Mouse (Mus musculus) liver, adult 2 months (tissue): ENCODE results near the gene Cerk. TPM values are rescaled to one million over a fixed set of nuclear protein-coding genes. Genes with fewer than 3 reads are reported as not detected.
"Not testable (repeated sequence)": the region's sequence is repeated elsewhere in the genome, so short reads cannot be mapped to it uniquely, and the experiment has no call there.

ENCODE experiments used
- DNase-seq: peaks from one replicate; pipeline ENCODE4 v3.0.0-alpha.2; 2011; ENCODE audit warnings: low read depth, low spot score; ENCODE audit errors: extremely low read depth
- H3K27ac ChIP-seq: fragments of 200-500 bp; replicated peaks from 2 replicates; pipeline ENCODE4 v1.5.1; 2012; ENCODE audit warnings: low read depth, mild to moderate bottlenecking, control low read depth, inconsistent platforms, low read length; ENCODE audit not compliant: insufficient read depth
- H3K27me3 ChIP-seq: fragments of 200-500 bp; 2 replicates; pipeline ENCODE4 v1.6.1; 2012; ENCODE audit warnings: mild to moderate bottlenecking, moderate library complexity, low read length, inconsistent platforms; ENCODE audit not compliant: control insufficient read depth, insufficient read depth
- H3K36me3 ChIP-seq: fragments of 200-500 bp; 2 replicates; pipeline ENCODE4 v1.6.1; 2012; ENCODE audit warnings: low read length, inconsistent platforms; ENCODE audit not compliant: control insufficient read depth, insufficient read depth
- H3K4me1 ChIP-seq: fragments of 200-500 bp; 2 replicates; pipeline ENCODE4 v1.6.1; 2011; ENCODE audit warnings: low read length; ENCODE audit not compliant: control insufficient read depth, insufficient read depth
- H3K4me3 ChIP-seq: fragments of 200-500 bp; 2 replicates; pipeline ENCODE4 v1.5.1; 2011; ENCODE audit warnings: low read depth, mild to moderate bottlenecking, control low read depth, low read length, moderate library complexity; ENCODE audit not compliant: insufficient read depth
- H3K79me2 ChIP-seq: fragments of 200-500 bp; 2 replicates; pipeline ENCODE4 v1.6.1; 2012; ENCODE audit warnings: inconsistent platforms, mild to moderate bottlenecking, low read length, moderate library complexity; ENCODE audit not compliant: control insufficient read depth, insufficient read depth
- H3K9ac ChIP-seq: fragments of 200-500 bp; 2 replicates; pipeline ENCODE4 v1.6.1; 2012; ENCODE audit warnings: low read depth, mild to moderate bottlenecking, control low read depth, inconsistent platforms, low read length
- CTCF ChIP-seq: fragments of 200-500 bp; IDR thresholded peaks from 2 replicates; pipeline ENCODE4 v1.5.1; 2011; ENCODE audit warnings: low read depth, low read length, control low read depth
- POLR2A ChIP-seq: fragments of 200-500 bp; IDR thresholded peaks from 2 replicates; pipeline ENCODE4 v1.6.1; 2011; ENCODE audit warnings: low read length, control low read depth; ENCODE audit not compliant: insufficient read depth; ENCODE audit errors: extremely low read depth
- WGBS: fragments of 180-500 bp; shearing (Covaris S2); methylation state at CpG from one replicate; pipeline ENCODE4 v1.1.7; 2018; 5-methylcytosine and 5-hydroxymethylcytosine counted together
- polyA plus RNA-seq: library from polyadenylated mRNA; depleted of rRNA; stranded (reverse); fragments of >200 nt; gene quantifications from 2 replicates; pipeline ENCODE4 v1.2.3, GENCODE M21; 2012
- total RNA-seq: library from RNA; depleted of rRNA; stranded (reverse); fragments of >200 nt; gene quantifications from 2 replicates; pipeline ENCODE4 v1.2.3, GENCODE M21; 2014

The Cerk gene
- total and polyA plus RNA-seq, 2 experiments = 2.7 to 3.0 TPM

GRCm38 (mm10) chr15:86221369-86221768 lies 35.4 kb upstream of the Cerk start:
- DNase-seq = no peak
- H3K79me2 ChIP-seq = peaks cover 10% of the 10 kb centered on the region; the same call in 1 of the 2 replicates
- H3K36me3 ChIP-seq = no peaks in the 10 kb centered on the region
- no peak overlapping the region for H3K27ac ChIP-seq
- H3K9ac ChIP-seq = no peak overlapping the region
- no peak overlapping the region for H3K4me3 ChIP-seq
- 88% methylated on average over 4 of the region's 4 CpGs for WGBS
- TF ChIP-seq CTCF = no peak
- no peak for TF ChIP-seq POLR2A
- no peaks in the 10 kb centered on the region for H3K27me3 ChIP-seq
- peaks cover 10% of the 10 kb centered on the region for H3K4me1 ChIP-seq

GRCm38 (mm10) chr15:86220715-86221114 lies 34.8 kb upstream of the Cerk start:
- Histone ChIP-seq H3K4me3 (no peak overlapping the region), H3K4me1 (peaks cover 10% of the 10 kb centered on the region), H3K27me3 (no peaks in the 10 kb centered on the region), H3K9ac (no peak overlapping the region), H3K27ac (peak overlapping the region; percentile 29), H3K79me2 (peaks cover 10% of the 10 kb centered on the region; the same call in 1 of the 2 replicates), H3K36me3 (no peaks in the 10 kb centered on the region)
- WGBS = 59% methylated on average over 4 of the region's 4 CpGs
- no peak for DNase-seq
- TF ChIP-seq POLR2A = no peak
- TF ChIP-seq CTCF = no peak

GRCm38 (mm10) chr15:86220229-86220630 lies 34.3 kb upstream of the Cerk start:
- TF ChIP-seq POLR2A (no peak), CTCF (no peak)
- no peaks in the 10 kb centered on the region for H3K36me3 ChIP-seq
- peaks cover 10% of the 10 kb centered on the region for H3K4me1 ChIP-seq
- DNase-seq = no peak
- no peak overlapping the region for H3K4me3 ChIP-seq
- H3K27me3 ChIP-seq = no peaks in the 10 kb centered on the region
- H3K79me2 ChIP-seq = peaks cover 10% of the 10 kb centered on the region; the same call in 1 of the 2 replicates
- H3K9ac ChIP-seq = no peak overlapping the region
- H3K27ac ChIP-seq = peak overlapping the region; percentile 29
- WGBS = 72% methylated on average over 5 of the region's 5 CpGs

GRCm38 (mm10) chr15:86219534-86220228 lies 33.7 kb upstream of the Cerk start:
- no peak overlapping the region for H3K9ac ChIP-seq

GRCm38 (mm10) chr15:86216641-86217040 lies 30.7 kb upstream of the Cerk start:
- not testable (repeated sequence) for H3K4me3 ChIP-seq, DNase-seq, H3K9ac ChIP-seq, H3K36me3 ChIP-seq, H3K27me3 ChIP-seq
- Histone ChIP-seq H3K4me1 (peaks cover 14% of the 10 kb centered on the region), H3K79me2 (peaks cover 19% of the 10 kb centered on the region; the same call in 1 of the 2 replicates), H3K27ac (0 out of 2 replicates have a peak overlapping the region, but pooled peaks have one; percentile 17)
- whole genome bisulfite sequencing = 73% methylated on average over 9 of the region's 9 CpGs

More at GRCm38 (mm10) chr15:86219534-86220228, 33.7 kb upstream of the Cerk start:
- TF ChIP-seq POLR2A (no peak), CTCF (no peak)
- Histone ChIP-seq H3K79me2 (peaks cover 11% of the 10 kb centered on the region; the same call in 1 of the 2 replicates), H3K4me3 (no peak overlapping the region), H3K36me3 (no peaks in the 10 kb centered on the region), H3K27ac (peak overlapping the region; percentile 29), H3K4me1 (peaks cover 13% of the 10 kb centered on the region), H3K27me3 (no peaks in the 10 kb centered on the region)
- no peak for DNase-seq
- 81% methylated on average over 7 of the region's 7 CpGs for WGBS

GRCm38 (mm10) chr15:86214549-86215201 lies 28.7 kb upstream of the Cerk start:
- no peak for DNase-seq
- H3K9ac ChIP-seq = peak overlapping the region; percentile 88
- 0 out of 2 replicates have a peak, but pooled peaks have one; percentile 34 for TF ChIP-seq POLR2A
- TF ChIP-seq CTCF = no peak
- WGBS = 9% methylated on average over 25 of the region's 25 CpGs
- no peaks in the 10 kb centered on the region for H3K36me3 ChIP-seq
- peaks cover 7% of the 10 kb centered on the region for H3K4me1 ChIP-seq
- no peaks in the 10 kb centered on the region for H3K27me3 ChIP-seq
- peak overlapping the region; percentile 86 for H3K4me3 ChIP-seq
- peak overlapping the region; percentile 88 for H3K27ac ChIP-seq
- H3K79me2 ChIP-seq = peaks cover 19% of the 10 kb centered on the region; the same call in 1 of the 2 replicates
